Mouse (Mus musculus) cerebellum, adult 2 months (tissue): ENCODE results near the gene Myo9b.

ENCODE experiments used
- CTCF ChIP-seq: fragments of 200-500 bp; IDR thresholded peaks from 2 replicates; pipeline ENCODE4 v1.5.1; 2011; ENCODE audit warnings: low read depth, mild to moderate bottlenecking, control low read depth, low read length, moderate library complexity, borderline replicate concordance; ENCODE audit not compliant: insufficient read depth
- POLR2A ChIP-seq: fragments of 200-500 bp; IDR thresholded peaks from 2 replicates; pipeline ENCODE4 v1.6.1; 2011; ENCODE audit warnings: low read length, control low read depth, borderline replicate concordance; ENCODE audit not compliant: insufficient read depth

DNA sequence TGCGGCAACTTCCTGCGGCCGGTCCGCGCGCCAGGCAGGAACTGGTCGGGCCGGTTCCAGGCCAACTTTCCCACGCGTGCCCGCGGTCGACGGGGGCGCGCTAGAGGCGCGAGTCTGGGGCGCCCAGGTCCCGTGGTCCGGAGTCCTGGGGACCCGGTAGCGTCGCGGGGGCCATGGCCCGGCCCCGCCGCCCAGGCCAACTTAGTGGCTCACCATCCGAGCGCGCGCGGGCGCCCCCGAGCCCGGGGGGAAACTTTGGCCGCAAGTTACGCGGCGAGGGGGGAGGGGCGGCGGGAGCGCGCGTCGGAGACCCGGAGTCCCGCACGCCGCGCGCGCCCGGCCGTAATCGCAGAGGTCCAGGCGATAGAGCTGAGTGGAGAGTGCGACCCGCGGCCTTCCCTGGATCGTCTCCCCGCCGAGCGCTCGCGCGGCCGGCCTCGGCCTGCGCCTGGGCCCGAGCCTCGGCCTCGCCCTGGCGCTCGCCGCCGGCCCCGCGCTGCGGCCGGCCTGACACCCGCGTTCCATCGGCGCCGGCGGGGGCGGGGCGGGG is 109.0 kb downstream of the Myo9b start, which contains the start of gene Nr2f6:
- no peak for TF ChIP-seq CTCF
- TF ChIP-seq POLR2A: no peak
